Mouse (Mus musculus): ENCODE measurements around the gene Htr3a.

GRCm38 (mm10) chr9:48866523-48867121, 44.3 kb downstream of the Htr3a start:
- no peak for TF ChIP-seq POLR2A (IDR thresholded peaks at IDR 0.05; ENCODE audit: extremely low read depth, insufficient read depth, low read length)
- TF ChIP-seq CTCF (IDR thresholded peaks at IDR 0.05; ENCODE audit: extremely low read depth, insufficient read depth, low read length): no peak

Measured in cortical plate, adult 2 months (tissue).